Mouse (Mus musculus): ENCODE results near the gene Col13a1. TPM values are rescaled to one million over a fixed set of nuclear protein-coding genes. Genes with fewer than 3 reads are reported as not detected.

Col13a1 gene
- polyA plus RNA-seq, 1 experiment from 2014 or later: 6.0 TPM

DNA sequence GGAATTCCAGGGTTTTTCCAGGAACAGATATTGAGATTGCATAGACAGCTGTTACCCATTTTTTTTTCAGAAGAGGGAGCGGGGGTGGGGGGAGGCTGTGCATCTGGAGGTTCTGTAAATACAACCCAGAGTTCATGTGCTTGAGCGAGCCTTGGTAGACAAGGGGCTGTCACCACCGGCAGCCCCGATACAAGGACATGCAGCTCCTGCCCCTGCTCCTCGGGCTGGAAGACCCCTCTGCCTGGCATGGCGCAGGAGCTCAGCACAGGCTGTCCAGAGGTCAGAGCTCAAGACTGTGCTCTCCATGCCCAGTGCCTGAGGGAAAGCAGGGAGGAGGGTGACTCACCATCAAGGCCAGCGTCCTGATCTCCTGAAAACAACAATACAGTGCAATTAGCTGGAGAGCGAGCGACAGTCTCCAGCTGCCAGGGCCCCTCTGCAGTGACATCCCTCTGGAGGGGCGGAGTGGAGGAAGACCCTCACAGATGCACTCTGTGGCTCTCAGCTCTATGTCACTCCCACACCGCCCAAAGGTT lies 112.8 kb downstream of the Col13a1 start:
- H3K4me3 ChIP-seq (ENCODE audit: low read depth, low read length): no peak overlapping the region
- H3K27ac ChIP-seq (ENCODE audit: low read depth): peak overlapping the region; percentile 60
- H3K4me1 ChIP-seq (replicated peaks; ENCODE audit: control insufficient read depth, insufficient read depth, low read length): peaks cover 7% of the 10 kb centered on the region
- no peak for DNase-seq (ENCODE audit: low spot score)
- ATAC-seq (replicated peaks; ENCODE audit: low FRiP score, low TSS enrichment, low read depth): 0 out of 2 replicates have a peak, but pooled peaks have one; percentile 40
- peaks cover 20% of the 10 kb centered on the region for H3K9me3 ChIP-seq (ENCODE audit: control insufficient read depth, low read length)
- 42% methylated on average over 11 of the region's 11 CpGs for WGBS
- no peaks in the 10 kb centered on the region for H3K27me3 ChIP-seq (replicated peaks; ENCODE audit: control insufficient read depth, insufficient read depth, low read length)
- 0 out of 2 replicates have a peak overlapping the region, but pooled peaks have one; percentile 16 for H3K4me2 ChIP-seq (ENCODE audit: low read length)
- no peak overlapping the region for H3K9ac ChIP-seq (ENCODE audit: low read length)
- 0 out of 2 replicates have a peak, but pooled peaks cover 9% of the 10 kb centered on the region for H3K36me3 ChIP-seq (ENCODE audit: control insufficient read depth, insufficient read depth, low read length)

DNA sequence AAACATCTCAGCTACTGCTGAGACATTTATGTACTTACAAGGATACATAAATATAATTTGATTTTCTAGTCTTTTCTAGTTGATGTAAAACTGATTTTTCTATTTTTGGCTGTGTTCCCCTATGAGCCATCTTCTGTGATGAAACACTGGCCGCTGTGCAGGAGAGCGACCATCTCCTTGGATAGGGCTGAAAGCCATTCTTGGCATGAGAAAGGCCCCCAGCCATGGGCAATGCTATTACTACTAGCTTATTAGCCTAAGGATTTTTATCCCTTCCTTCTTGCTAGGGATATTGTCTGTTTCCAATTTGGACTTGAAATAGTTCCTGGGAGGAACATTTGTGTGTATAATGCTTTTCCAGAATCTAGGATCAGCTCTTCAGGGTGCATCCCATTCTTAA lies 119.5 kb downstream of the Col13a1 start:
- H3K4me3 ChIP-seq (ENCODE audit: low read depth, low read length): no peak overlapping the region
- H3K9ac ChIP-seq (ENCODE audit: low read length): no peak overlapping the region
- H3K4me1 ChIP-seq (replicated peaks; ENCODE audit: control insufficient read depth, insufficient read depth, low read length): no peaks in the 10 kb centered on the region
- no peak for DNase-seq (ENCODE audit: low spot score)
- H3K27me3 ChIP-seq (replicated peaks; ENCODE audit: control insufficient read depth, insufficient read depth, low read length): no peaks in the 10 kb centered on the region
- H3K36me3 ChIP-seq (ENCODE audit: control insufficient read depth, insufficient read depth, low read length): 0 out of 2 replicates have a peak, but pooled peaks cover 9% of the 10 kb centered on the region
- no peak overlapping the region for H3K27ac ChIP-seq (ENCODE audit: low read depth)
- H3K9me3 ChIP-seq (ENCODE audit: control insufficient read depth, low read length): peaks cover 20% of the 10 kb centered on the region
- no peak for ATAC-seq (replicated peaks; ENCODE audit: low FRiP score, low TSS enrichment, low read depth)
- no peak overlapping the region for H3K4me2 ChIP-seq (ENCODE audit: low read length)
- WGBS: 91% methylated on average over 2 of the region's 2 CpGs

GRCm38 (mm10) chr10:61855139-61855675 lies 123.7 kb downstream of the Col13a1 start:
- Histone ChIP-seq H3K27me3 (replicated peaks; ENCODE audit: control insufficient read depth, insufficient read depth, low read length) (no peaks in the 10 kb centered on the region), H3K4me1 (replicated peaks; ENCODE audit: control insufficient read depth, insufficient read depth, low read length) (no peaks in the 10 kb centered on the region), H3K4me3 (ENCODE audit: low read depth, low read length) (no peak overlapping the region), H3K36me3 (ENCODE audit: control insufficient read depth, insufficient read depth, low read length) (no peaks in the 10 kb centered on the region), H3K9ac (ENCODE audit: low read length) (no peak overlapping the region), H3K9me3 (ENCODE audit: control insufficient read depth, low read length) (no peaks in the 10 kb centered on the region), H3K4me2 (ENCODE audit: low read length) (no peak overlapping the region), H3K27ac (ENCODE audit: low read depth) (no peak overlapping the region)
- ATAC-seq (replicated peaks; ENCODE audit: low FRiP score, low TSS enrichment, low read depth) (no peak), DNase-seq (ENCODE audit: low spot score) (no peak)
- 73% methylated on average over 8 of the region's 8 CpGs for WGBS

- no peak for ATAC-seq (replicated peaks; ENCODE audit: low FRiP score, low TSS enrichment, low read depth)
- DNase-seq (ENCODE audit: low spot score): no peak
- H3K36me3 ChIP-seq (ENCODE audit: control insufficient read depth, insufficient read depth, low read length): no peaks in the 10 kb centered on the region
- WGBS: 91% methylated on average over 8 of the region's 8 CpGs
- H3K9ac ChIP-seq (ENCODE audit: low read length): no peak overlapping the region
- H3K27me3 ChIP-seq (replicated peaks; ENCODE audit: control insufficient read depth, insufficient read depth, low read length): no peaks in the 10 kb centered on the region
- peaks cover 13% of the 10 kb centered on the region; the same call in 1 of the 2 replicates for H3K4me1 ChIP-seq (replicated peaks; ENCODE audit: control insufficient read depth, insufficient read depth, low read length)
- no peak overlapping the region for H3K27ac ChIP-seq (ENCODE audit: low read depth)
- no peak overlapping the region for H3K4me3 ChIP-seq (ENCODE audit: low read depth, low read length)
- H3K4me2 ChIP-seq (ENCODE audit: low read length): no peak overlapping the region
- no peaks in the 10 kb centered on the region for H3K9me3 ChIP-seq (ENCODE audit: control insufficient read depth, low read length)
Measured at GRCm38 (mm10) chr10:61852824-61853223, 126.1 kb downstream of the Col13a1 start.

DNA sequence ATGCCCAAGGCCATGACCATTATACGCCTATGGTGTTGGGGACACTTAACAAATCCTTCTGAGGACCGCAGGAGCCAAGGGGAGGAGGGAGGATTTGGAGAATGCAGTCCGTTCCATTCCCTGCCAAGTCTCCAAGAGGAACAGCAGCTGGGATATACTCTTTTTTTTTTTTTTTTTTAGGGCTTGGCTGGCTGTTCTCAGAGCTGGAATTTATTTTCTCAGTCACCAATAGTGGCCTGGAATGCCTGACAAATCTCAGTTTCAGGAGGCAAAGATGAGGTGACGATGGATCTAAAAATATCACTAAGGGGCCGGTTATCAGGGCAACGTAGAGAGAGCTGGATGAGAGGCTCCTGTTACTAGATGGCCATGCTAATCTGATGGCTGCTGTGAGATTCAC lies 130.4 kb downstream of the Col13a1 start:
- no peak overlapping the region for H3K9ac ChIP-seq (ENCODE audit: low read length)
- peak overlapping the region; percentile 74 for H3K27ac ChIP-seq (ENCODE audit: low read depth)
- H3K4me3 ChIP-seq (ENCODE audit: low read depth, low read length): no peak overlapping the region
- ATAC-seq (replicated peaks; ENCODE audit: low FRiP score, low TSS enrichment, low read depth) (no peak), DNase-seq (ENCODE audit: low spot score) (no peak)
- no peaks in the 10 kb centered on the region for H3K36me3 ChIP-seq (ENCODE audit: control insufficient read depth, insufficient read depth, low read length)
- WGBS: 49% methylated on average over 6 of the region's 6 CpGs
- no peak overlapping the region for H3K4me2 ChIP-seq (ENCODE audit: low read length)
- H3K4me1 ChIP-seq (replicated peaks; ENCODE audit: control insufficient read depth, insufficient read depth, low read length): peaks cover 19% of the 10 kb centered on the region; the same call in 1 of the 2 replicates
- H3K9me3 ChIP-seq (ENCODE audit: control insufficient read depth, low read length): no peaks in the 10 kb centered on the region
- H3K27me3 ChIP-seq (replicated peaks; ENCODE audit: control insufficient read depth, insufficient read depth, low read length): no peaks in the 10 kb centered on the region

DNA sequence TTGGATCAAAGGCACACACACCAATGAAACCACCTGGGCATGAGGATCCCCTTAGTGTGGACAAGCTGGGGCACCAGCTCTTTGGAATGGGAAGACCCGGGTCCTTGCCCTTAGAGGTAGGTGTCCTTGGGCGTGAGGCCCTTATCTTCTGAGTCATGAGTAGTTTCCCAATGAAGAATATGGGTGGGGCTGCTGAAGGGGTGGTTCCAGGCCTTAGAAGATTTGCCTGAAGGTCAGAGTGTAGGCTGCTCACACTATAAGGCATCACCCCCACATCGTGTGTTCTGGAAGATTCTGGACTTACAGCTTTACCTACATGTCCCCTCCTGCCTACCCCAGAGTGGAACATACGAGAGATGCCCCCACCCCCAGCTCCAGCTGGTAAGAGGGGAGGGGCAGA lies 133.4 kb downstream of the Col13a1 start:
- Histone ChIP-seq H3K4me2 (ENCODE audit: low read length) (no peak overlapping the region), H3K4me1 (replicated peaks; ENCODE audit: control insufficient read depth, insufficient read depth, low read length) (peaks cover 19% of the 10 kb centered on the region; the same call in 1 of the 2 replicates), H3K4me3 (ENCODE audit: low read depth, low read length) (no peak overlapping the region), H3K9ac (ENCODE audit: low read length) (no peak overlapping the region), H3K27ac (ENCODE audit: low read depth) (no peak overlapping the region), H3K27me3 (replicated peaks; ENCODE audit: control insufficient read depth, insufficient read depth, low read length) (no peaks in the 10 kb centered on the region), H3K36me3 (ENCODE audit: control insufficient read depth, insufficient read depth, low read length) (no peaks in the 10 kb centered on the region), H3K9me3 (ENCODE audit: control insufficient read depth, low read length) (no peaks in the 10 kb centered on the region)
- 68% methylated on average over 4 of the region's 4 CpGs for WGBS
- no peak for ATAC-seq (replicated peaks; ENCODE audit: low FRiP score, low TSS enrichment, low read depth)
- DNase-seq (ENCODE audit: low spot score): no peak

GRCm38 (mm10) chr10:61844475-61844874 lies 134.4 kb downstream of the Col13a1 start:
- H3K9ac ChIP-seq (ENCODE audit: low read length): no peak overlapping the region
- no peaks in the 10 kb centered on the region for H3K9me3 ChIP-seq (ENCODE audit: control insufficient read depth, low read length)
- no peaks in the 10 kb centered on the region for H3K36me3 ChIP-seq (ENCODE audit: control insufficient read depth, insufficient read depth, low read length)
- 69% methylated on average over 7 of the region's 7 CpGs for WGBS
- no peaks in the 10 kb centered on the region for H3K27me3 ChIP-seq (replicated peaks; ENCODE audit: control insufficient read depth, insufficient read depth, low read length)
- ATAC-seq (replicated peaks; ENCODE audit: low FRiP score, low TSS enrichment, low read depth) (no peak), DNase-seq (ENCODE audit: low spot score) (no peak)
- H3K4me1 ChIP-seq (replicated peaks; ENCODE audit: control insufficient read depth, insufficient read depth, low read length): peaks cover 18% of the 10 kb centered on the region; the same call in 1 of the 2 replicates
- no peak overlapping the region for H3K4me3 ChIP-seq (ENCODE audit: low read depth, low read length)
- no peak overlapping the region for H3K4me2 ChIP-seq (ENCODE audit: low read length)
- no peak overlapping the region for H3K27ac ChIP-seq (ENCODE audit: low read depth)

DNA sequence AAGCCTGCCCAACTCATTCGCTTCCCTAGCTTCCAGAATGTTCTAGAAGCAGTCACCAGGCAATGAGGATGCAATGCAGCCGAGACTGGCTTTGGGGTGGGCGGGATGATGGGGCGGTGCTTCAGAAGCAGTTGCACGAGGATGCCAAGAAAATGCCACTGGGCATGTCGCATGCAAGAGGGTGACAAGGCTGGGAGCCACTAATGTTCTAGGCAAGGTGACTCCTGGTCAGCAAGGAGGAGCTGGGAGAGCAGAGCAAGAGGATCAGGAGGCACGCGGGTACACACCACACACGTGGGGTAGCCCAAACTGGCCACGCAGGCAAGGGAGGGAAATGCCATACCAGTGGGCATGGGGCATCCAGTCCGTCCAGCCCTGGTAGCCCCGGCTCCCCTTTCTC lies 136.6 kb downstream of the Col13a1 start:
- no peaks in the 10 kb centered on the region for H3K27me3 ChIP-seq (replicated peaks; ENCODE audit: control insufficient read depth, insufficient read depth, low read length)
- no peaks in the 10 kb centered on the region for H3K9me3 ChIP-seq (ENCODE audit: control insufficient read depth, low read length)
- WGBS: 89% methylated on average over 12 of the region's 12 CpGs
- H3K9ac ChIP-seq (ENCODE audit: low read length): no peak overlapping the region
- peaks cover 11% of the 10 kb centered on the region; the same call in 1 of the 2 replicates for H3K4me1 ChIP-seq (replicated peaks; ENCODE audit: control insufficient read depth, insufficient read depth, low read length)
- no peaks in the 10 kb centered on the region for H3K36me3 ChIP-seq (ENCODE audit: control insufficient read depth, insufficient read depth, low read length)
- no peak overlapping the region for H3K27ac ChIP-seq (ENCODE audit: low read depth)
- DNase-seq (ENCODE audit: low spot score) (no peak), ATAC-seq (replicated peaks; ENCODE audit: low FRiP score, low TSS enrichment, low read depth) (no peak)
- H3K4me2 ChIP-seq (ENCODE audit: low read length): no peak overlapping the region
- no peak overlapping the region for H3K4me3 ChIP-seq (ENCODE audit: low read depth, low read length)

DNA sequence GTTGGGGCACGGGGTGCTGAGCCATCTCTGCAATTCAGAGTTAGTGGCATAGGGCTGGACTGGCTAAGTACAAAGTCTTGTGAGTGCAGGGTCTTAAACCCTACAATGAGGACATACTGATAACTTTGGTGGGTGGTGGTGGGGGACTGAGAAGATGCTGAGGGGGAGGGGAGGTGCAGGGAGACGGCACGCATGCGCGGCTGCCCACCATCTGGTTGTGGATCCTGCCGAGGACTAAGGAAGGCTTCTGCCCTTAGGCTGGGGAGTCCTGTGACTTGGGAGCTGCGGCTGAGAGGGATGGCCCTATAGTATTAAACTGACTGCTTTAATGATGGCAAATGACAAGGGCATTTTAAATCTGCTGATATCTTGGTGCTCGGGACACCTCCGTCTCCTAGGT lies 139.6 kb downstream of the Col13a1 start:
- DNase-seq (ENCODE audit: low spot score) (no peak), ATAC-seq (replicated peaks; ENCODE audit: low FRiP score, low TSS enrichment, low read depth) (peak; percentile 31; the same call in 1 of the 2 replicates)
- no peak overlapping the region for H3K4me2 ChIP-seq (ENCODE audit: low read length)

More for the DNA sequence above, 139.6 kb downstream of the Col13a1 start:
- Histone ChIP-seq H3K4me3 (ENCODE audit: low read depth, low read length) (no peak overlapping the region), H3K27ac (ENCODE audit: low read depth) (no peak overlapping the region), H3K4me1 (replicated peaks; ENCODE audit: control insufficient read depth, insufficient read depth, low read length) (0 out of 2 replicates have a peak, but pooled peaks cover 6% of the 10 kb centered on the region), H3K27me3 (replicated peaks; ENCODE audit: control insufficient read depth, insufficient read depth, low read length) (no peaks in the 10 kb centered on the region), H3K36me3 (ENCODE audit: control insufficient read depth, insufficient read depth, low read length) (no peaks in the 10 kb centered on the region), H3K9ac (ENCODE audit: low read length) (no peak overlapping the region), H3K9me3 (ENCODE audit: control insufficient read depth, low read length) (no peaks in the 10 kb centered on the region)
- WGBS: 70% methylated on average over 9 of the region's 9 CpGs

Data from intestine, embryonic 14.5 days (tissue).